Mouse (Mus musculus): ENCODE measurements around the gene Hfe.

DNA sequence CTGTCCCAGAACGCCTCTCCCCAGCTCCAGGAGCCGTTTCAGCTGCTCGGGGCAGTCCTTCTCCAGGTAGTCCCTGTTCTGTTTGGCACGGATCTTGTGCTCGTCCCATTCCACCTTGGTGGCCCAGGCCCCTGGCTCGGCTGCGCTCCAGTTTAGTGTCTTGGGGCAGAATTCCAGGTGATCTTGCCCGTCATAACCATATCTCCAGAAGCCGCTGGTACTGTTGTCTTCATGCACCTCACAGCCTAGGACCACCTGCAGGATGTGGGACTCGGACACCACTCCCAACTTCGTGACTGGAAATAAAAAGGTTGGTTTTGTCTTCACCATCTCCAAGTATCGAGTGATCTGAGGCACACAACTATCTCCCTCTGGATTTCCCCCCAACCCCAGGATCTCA lies 3.9 kb downstream of the Hfe start:
- TF ChIP-seq CTCF (IDR thresholded peaks at IDR 0.05; ENCODE audit: borderline replicate concordance, insufficient read depth, low read length) (no peak), POLR2A (IDR thresholded peaks at IDR 0.05; ENCODE audit: low read depth, low read length) (no peak)
